Mouse (Mus musculus) forebrain, embryonic 10.5 days (tissue): Measurements from ENCODE around the gene Magoh. TPM values are rescaled to one million over a fixed set of nuclear protein-coding genes. Genes with fewer than 3 reads are reported as not detected.

Experiments used
- DNase-seq: peaks from one replicate; pipeline ENCODE4 v3.0.0-alpha.2; 2017; ENCODE audit warnings: low spot score; ENCODE audit errors: extremely low spot score
- H3K27ac ChIP-seq: fragments of 300-500 bp; sonication (generic); 2 replicates; pipeline ENCODE4 v1.5.1; 2016; ENCODE audit warnings: mild to moderate bottlenecking
- H3K27me3 ChIP-seq: fragments of 300-500 bp; sonication (generic); 2 replicates; pipeline ENCODE4 v1.6.1; 2016; ENCODE audit warnings: mild to moderate bottlenecking; ENCODE audit not compliant: poor library complexity, severe bottlenecking
- H3K36me3 ChIP-seq: fragments of 300-500 bp; sonication (generic); replicated peaks from 2 replicates; pipeline ENCODE4 v1.6.1; 2016; ENCODE audit warnings: mild to moderate bottlenecking, moderate library complexity
- H3K4me1 ChIP-seq: fragments of 300-500 bp; sonication (generic); 2 replicates; pipeline ENCODE4 v1.6.1; 2016
- H3K4me3 ChIP-seq: fragments of 300-500 bp; sonication (generic); 2 replicates; pipeline ENCODE4 v1.5.1; 2016; ENCODE audit warnings: mild to moderate bottlenecking, moderate library complexity
- H3K9me3 ChIP-seq: fragments of 300-500 bp; sonication (generic); 2 replicates; pipeline ENCODE4 v1.6.1; 2016; ENCODE audit warnings: mild to moderate bottlenecking, moderate library complexity
- WGBS: fragments of 180-500 bp; shearing (Covaris S2); methylation state at CpG from one replicate; pipeline ENCODE4 v1.1.7; 2016; 5-methylcytosine and 5-hydroxymethylcytosine counted together
- polyA plus RNA-seq: library from polyadenylated mRNA; unstranded; fragments of >200 nt; fragmentation: Nextera tagmentation; extraction: Ambion mirVana; gene quantifications from 2 replicates; pipeline ENCODE4 v1.2.1, GENCODE M21; 2016

Gene Magoh
- polyA plus RNA-seq, 1 experiment from 2014 or later = 245 TPM

DNA sequence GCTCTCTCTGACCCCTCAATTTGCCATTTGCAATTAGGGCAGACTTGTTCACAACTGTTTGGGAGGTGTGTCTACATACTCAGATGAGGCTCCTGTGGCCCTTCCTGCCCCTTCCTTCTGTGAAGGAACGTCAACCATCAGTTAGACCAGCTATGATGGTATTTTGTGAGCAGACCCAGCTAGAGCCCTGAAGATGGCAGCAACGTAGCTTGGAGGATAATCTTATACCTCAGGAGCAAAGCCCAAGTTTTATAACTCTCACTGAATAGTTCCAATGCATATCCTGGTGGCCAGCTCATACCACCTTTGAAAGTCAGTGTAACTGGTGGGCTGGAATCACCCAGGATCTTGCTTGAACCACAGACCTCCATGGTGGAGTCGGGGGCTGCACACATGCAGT is 51.9 kb downstream of the Magoh start:
- no peaks in the 10 kb centered on the region for H3K36me3 ChIP-seq
- H3K9me3 ChIP-seq = no peaks in the 10 kb centered on the region
- no peak for DNase-seq
- no peak overlapping the region for H3K4me3 ChIP-seq
- H3K27ac ChIP-seq = no peak overlapping the region
- H3K27me3 ChIP-seq = no peaks in the 10 kb centered on the region
- 83% methylated on average over 3 of the region's 3 CpGs for WGBS
- no peaks in the 10 kb centered on the region for H3K4me1 ChIP-seq

DNA sequence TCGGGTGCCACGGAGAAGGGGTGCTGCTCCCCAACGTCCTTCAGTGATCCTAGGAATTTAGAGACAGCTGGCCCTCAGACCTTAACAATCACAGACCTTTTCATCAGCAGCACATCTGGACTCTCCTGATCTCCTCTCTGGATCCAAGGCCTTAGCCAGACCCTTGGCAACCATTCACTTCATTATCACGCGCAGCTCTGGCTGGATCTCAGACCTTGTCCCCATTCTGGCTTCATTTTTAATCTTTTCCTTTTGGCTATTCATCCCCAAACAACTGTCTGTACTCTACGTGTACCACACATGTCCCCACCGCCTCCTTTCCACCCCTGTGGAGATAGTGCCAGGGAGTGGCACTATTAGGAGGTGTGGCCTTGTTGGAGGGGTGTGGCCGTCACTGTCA is 53.7 kb downstream of the Magoh start:
- H3K27ac ChIP-seq = no peak overlapping the region
- no peak overlapping the region for H3K4me3 ChIP-seq
- H3K36me3 ChIP-seq = no peaks in the 10 kb centered on the region
- no peaks in the 10 kb centered on the region for H3K4me1 ChIP-seq
- WGBS = 82% methylated on average over 8 of the region's 8 CpGs
- DNase-seq = no peak
- H3K27me3 ChIP-seq = no peaks in the 10 kb centered on the region
- H3K9me3 ChIP-seq = no peaks in the 10 kb centered on the region

DNA sequence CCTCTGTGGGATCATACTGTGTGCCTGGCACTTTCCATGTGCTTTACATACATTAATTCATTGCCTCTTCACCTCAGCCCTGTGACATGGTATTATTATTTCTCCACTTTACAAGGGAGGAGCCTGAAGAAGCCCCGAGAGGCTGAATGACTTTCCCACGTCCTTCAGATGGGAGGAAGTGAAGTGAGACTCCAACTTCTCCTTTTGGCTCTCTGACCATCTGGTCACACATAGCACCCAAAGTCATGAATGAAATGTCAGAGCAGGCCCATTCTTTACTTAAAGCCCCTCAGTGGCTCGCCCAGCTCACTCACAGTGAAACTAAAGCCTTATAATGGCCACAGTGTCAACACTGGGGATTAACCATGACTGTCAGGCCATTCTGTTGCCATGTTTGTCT is 55.7 kb downstream of the Magoh start:
- Histone ChIP-seq H3K27ac (no peak overlapping the region), H3K9me3 (no peaks in the 10 kb centered on the region), H3K4me3 (no peak overlapping the region), H3K27me3 (no peaks in the 10 kb centered on the region), H3K36me3 (no peaks in the 10 kb centered on the region), H3K4me1 (no peaks in the 10 kb centered on the region)
- no peak for DNase-seq
- 86% methylated on average over 3 of the region's 3 CpGs for WGBS

Other genes with a start within 250 kb of the Magoh start
- gene Dmrtb1, start 195.5 kb upstream of the Magoh start, polyA plus RNA-seq = 0.87 and 2.7 TPM in 2 replicates
- gene Lrp8, start 77.5 kb upstream of the Magoh start, polyA plus RNA-seq = 11.2 and 11.3 TPM in 2 replicates
- gene 0610037L13Rik, start 10.1 kb downstream of the Magoh start, polyA plus RNA-seq = 102 and 105 TPM in 2 replicates
- gene Cpt2, start 43.9 kb downstream of the Magoh start, polyA plus RNA-seq = 36.4 and 41.3 TPM in 2 replicates
- 0.06 TPM in 1 of 2 replicates, not detected in the other for gene Slc1a7, start 88.6 kb downstream of the Magoh start, polyA plus RNA-seq
- gene Podn, start 216.7 kb downstream of the Magoh start, polyA plus RNA-seq = 0.10 and 0.22 TPM in 2 replicates